Mouse (Mus musculus) splenic B cell, adult 2 months (primary cell): ENCODE measurements around the gene Prelid1.

Source experiments
- DNase-seq: peaks from one replicate; pipeline ENCODE4 v3.0.0-alpha.2; 2011; ENCODE audit warnings: low read depth, low spot score
- H3K27me3 ChIP-seq: 2 replicates; pipeline ENCODE4 v1.6.1; 2012; ENCODE audit warnings: mild to moderate bottlenecking, low read length, moderate library complexity, mixed read lengths; ENCODE audit not compliant: control insufficient read depth, poor library complexity, insufficient read depth, severe bottlenecking
- H3K36me3 ChIP-seq: 2 replicates; pipeline ENCODE4 v1.6.1; 2012; ENCODE audit warnings: mild to moderate bottlenecking, low read length, moderate library complexity, mixed read lengths; ENCODE audit not compliant: control insufficient read depth, poor library complexity, insufficient read depth, severe bottlenecking

Prelid1 gene

GRCm38 (mm10) chr13:55346745-55347144, 26.4 kb downstream of the Prelid1 start:
- Histone ChIP-seq H3K27me3 (no peaks in the 10 kb centered on the region), H3K36me3 (peaks cover 5% of the 10 kb centered on the region)
- DNase-seq = no peak

- DNase-seq = no peak
- Histone ChIP-seq H3K27me3 (no peaks in the 10 kb centered on the region), H3K36me3 (peaks cover 4% of the 10 kb centered on the region; the same call in 1 of the 2 replicates)
These were observed 40.8 kb downstream of the Prelid1 start for GRCm38 (mm10) chr13:55361145-55361544.

GRCm38 (mm10) chr13:55361974-55362452, 41.7 kb downstream of the Prelid1 start:
- no peak for DNase-seq

GRCm38 (mm10) chr13:55362453-55363060, 42.3 kb downstream of the Prelid1 start, which contains the start of gene Lman2:
Gene Lman2, minus strand, starts transcription at chr13:55362783.
- Histone ChIP-seq H3K36me3 (peaks cover 4% of the 10 kb centered on the region; the same call in 1 of the 2 replicates), H3K27me3 (no peaks in the 10 kb centered on the region)
- peak; percentile 97 for DNase-seq

More at GRCm38 (mm10) chr13:55361974-55362452, 41.7 kb downstream of the Prelid1 start:
- Histone ChIP-seq H3K27me3 (no peaks in the 10 kb centered on the region), H3K36me3 (peaks cover 4% of the 10 kb centered on the region; the same call in 1 of the 2 replicates)

- H3K27me3 ChIP-seq = no peaks in the 10 kb centered on the region
- DNase-seq = peak; percentile 19
- no peaks in the 10 kb centered on the region for H3K36me3 ChIP-seq
These were observed 48.1 kb downstream of the Prelid1 start for GRCm38 (mm10) chr13:55368401-55368800.

- peak; percentile 88 for DNase-seq
- Histone ChIP-seq H3K27me3 (no peaks in the 10 kb centered on the region), H3K36me3 (no peaks in the 10 kb centered on the region)
These were observed 49.3 kb downstream of the Prelid1 start, which contains the start of gene Rgs14 for GRCm38 (mm10) chr13:55369531-55370114. Gene Rgs14, plus strand, starts transcription at chr13:55369732.

GRCm38 (mm10) chr13:55370234-55370633, 49.9 kb downstream of the Prelid1 start:
- DNase-seq = no peak
- H3K36me3 ChIP-seq = no peaks in the 10 kb centered on the region
- H3K27me3 ChIP-seq = no peaks in the 10 kb centered on the region

GRCm38 (mm10) chr13:55371007-55371681, 50.8 kb downstream of the Prelid1 start:
- no peaks in the 10 kb centered on the region for H3K27me3 ChIP-seq
- no peaks in the 10 kb centered on the region for H3K36me3 ChIP-seq
- no peak for DNase-seq

GRCm38 (mm10) chr13:55371740-55372139, 51.4 kb downstream of the Prelid1 start:
- no peaks in the 10 kb centered on the region for H3K36me3 ChIP-seq
- no peaks in the 10 kb centered on the region for H3K27me3 ChIP-seq
- DNase-seq = no peak

GRCm38 (mm10) chr13:55374206-55374924, 54.1 kb downstream of the Prelid1 start:
- DNase-seq = no peak
- peaks cover 9% of the 10 kb centered on the region for H3K36me3 ChIP-seq
- H3K27me3 ChIP-seq = no peaks in the 10 kb centered on the region
